12 mouse cellular contexts compared by ENCODE assay signal in the genomic region with DNA sequence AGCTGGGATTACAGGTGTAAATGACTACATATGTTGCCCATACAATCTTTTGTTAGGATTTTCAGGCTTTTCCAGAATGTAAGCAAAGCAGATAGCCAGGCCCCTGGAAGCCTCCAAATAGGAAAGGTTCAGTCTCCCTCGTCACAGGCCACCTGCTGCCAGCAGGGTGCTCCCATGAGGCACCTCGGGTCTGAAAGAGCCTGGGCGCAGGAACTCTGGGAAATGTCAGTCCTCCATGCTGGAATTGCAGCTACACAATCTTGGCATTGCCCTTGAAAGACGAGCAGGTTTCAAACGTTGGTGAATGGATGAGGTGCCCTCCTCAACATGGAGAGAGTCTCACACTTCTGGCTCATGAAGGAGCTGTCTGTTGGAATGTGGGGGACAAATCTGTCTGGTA. TPM values are rescaled to one million over a fixed set of nuclear protein-coding genes. Genes with fewer than 3 reads are reported as not detected.
DNase-seq lines count a peak whose midpoint lies in the region; ATAC-seq lines count a peak whose summit lies in the region.
"Had no signal": no experiment of that assay in that cellular context is flagged by ENCODE, and none has a peak within 500 bp of the region (broad histone marks: within the 10 kb centered on the region; RNA-seq: fewer than 3 reads in every experiment).

No protein-coding gene starts in this region.

- no peaks in the 10 kb centered on the region for H3K4me1 ChIP-seq in intestine, embryonic 16.5 days (ENCODE audit: control insufficient read depth, insufficient read depth, low read length)
- H3K4me1 ChIP-seq in intestine, embryonic 15.5 days (replicated peaks) = no peaks in the 10 kb centered on the region

- no peak overlapping the region for H3K4me3 ChIP-seq in intestine, embryonic 16.5 days (ENCODE audit: low read length)
- no peak overlapping the region for H3K4me3 ChIP-seq in intestine, embryonic 15.5 days (replicated peaks)
- H3K4me3 ChIP-seq: heart, embryonic 12.5 days had no signal

- no peak overlapping the region for H3K9ac ChIP-seq in intestine, embryonic 16.5 days (ENCODE audit: low read depth, low read length)
- H3K9ac ChIP-seq in intestine, embryonic 15.5 days = no peak overlapping the region
- H3K9ac ChIP-seq: heart, embryonic 12.5 days had no signal

- no peaks in the 10 kb centered on the region for H3K9me3 ChIP-seq in intestine, embryonic 16.5 days (ENCODE audit: control insufficient read depth, low read length)
- no peaks in the 10 kb centered on the region for H3K9me3 ChIP-seq in intestine, embryonic 15.5 days
- H3K9me3 ChIP-seq: G1E had no signal

- peaks cover 17% of the 10 kb centered on the region for H3K36me3 ChIP-seq in intestine, embryonic 16.5 days (ENCODE audit: control insufficient read depth, insufficient read depth, low read length)
- H3K36me3 ChIP-seq in intestine, embryonic 15.5 days = peaks cover 20% of the 10 kb centered on the region

- no peaks in the 10 kb centered on the region for H3K27me3 ChIP-seq in intestine, embryonic 16.5 days (replicated peaks; ENCODE audit: control insufficient read depth, insufficient read depth, low read length)
- no peaks in the 10 kb centered on the region for H3K27me3 ChIP-seq in intestine, embryonic 15.5 days (replicated peaks)

- WGBS in intestine, embryonic 16.5 days = 40% methylated on average over 5 of the region's 5 CpGs
- WGBS in intestine, embryonic 15.5 days = 37% methylated on average over 5 of the region's 5 CpGs

- peak; percentile 27 for DNase-seq in lung, postnatal 36 days
- DNase-seq in lung, postnatal 10 days = no peak
- DNase-seq in kidney, adult 9 months = peak; percentile 65
- peak; percentile 45 for DNase-seq in right cerebral cortex, postnatal 25 days
- DNase-seq in urinary bladder, adult 2 months (ENCODE audit: low spot score) = no peak
- DNase-seq: thymus, adult 18-20 months had no signal

- no peak overlapping the region for H3K4me2 ChIP-seq in intestine, embryonic 16.5 days (ENCODE audit: low read depth, low read length)
- H3K4me2 ChIP-seq in intestine, embryonic 15.5 days (replicated peaks) = no peak overlapping the region
- H3K4me2 ChIP-seq: heart, embryonic 12.5 days had no signal

- no peak overlapping the region for H3K27ac ChIP-seq in intestine, embryonic 16.5 days (ENCODE audit: low read length)
- H3K27ac ChIP-seq in intestine, embryonic 15.5 days = no peak overlapping the region

- peak; percentile 32; the same call in 1 of the 2 replicates for ATAC-seq in intestine, embryonic 16.5 days
- ATAC-seq in intestine, embryonic 15.5 days = no peak

RNA-seq across cellular contexts. Expression of a gene that starts 7.7 kb away (rescaled TPM):
- 3.3 and 4.1 TPM in 2 replicates for polyA plus RNA-seq in intestine, embryonic 16.5 days (2015; fragmentation: Nextera tagmentation; extraction: Ambion mirVana)
- polyA plus RNA-seq in intestine, embryonic 15.5 days (2015; fragmentation: Nextera tagmentation; extraction: Ambion mirVana) = 5.3 and 5.7 TPM in 2 replicates
- 10.8 and 12.4 TPM in 2 replicates for polyA plus RNA-seq in urinary bladder, adult 2 months (2012; rRNA removed)

RNA-seq across cellular contexts. Expression of a gene that starts 7.8 kb away (rescaled TPM):
- 0.16 TPM in 1 of 2 replicates, not detected in the other for polyA plus RNA-seq in intestine, embryonic 16.5 days (2015; fragmentation: Nextera tagmentation; extraction: Ambion mirVana)
- not detected in 2 replicates for polyA plus RNA-seq in intestine, embryonic 15.5 days (2015; fragmentation: Nextera tagmentation; extraction: Ambion mirVana)
- 0.10 and 0.21 TPM in 2 replicates for polyA plus RNA-seq in urinary bladder, adult 2 months (2012; rRNA removed)
- polyA plus RNA-seq: G1E; heart, embryonic 12.5 days; neural tube, embryonic 14.5 days had no signal

RNA-seq across cellular contexts. Expression of a gene that starts 7.9 kb away (rescaled TPM):
- 79.8 and 88.1 TPM in 2 replicates for polyA plus RNA-seq in intestine, embryonic 16.5 days (2015; fragmentation: Nextera tagmentation; extraction: Ambion mirVana)
- 79.9 and 101 TPM in 2 replicates for polyA plus RNA-seq in intestine, embryonic 15.5 days (2015; fragmentation: Nextera tagmentation; extraction: Ambion mirVana)
- 32.5 and 33.5 TPM in 2 replicates for polyA plus RNA-seq in urinary bladder, adult 2 months (2012; rRNA removed)

RNA-seq across cellular contexts. Expression of a gene that starts 25.9 kb away (rescaled TPM):
- 0.13 and 0.20 TPM in 2 replicates for polyA plus RNA-seq in intestine, embryonic 16.5 days (2015; fragmentation: Nextera tagmentation; extraction: Ambion mirVana)
- polyA plus RNA-seq in intestine, embryonic 15.5 days (2015; fragmentation: Nextera tagmentation; extraction: Ambion mirVana) = 0.14 and 0.24 TPM in 2 replicates
- not detected in 2 replicates for polyA plus RNA-seq in urinary bladder, adult 2 months (2012; rRNA removed)
- polyA plus RNA-seq: G1E; spleen, adult 2 months had no signal

RNA-seq across cellular contexts. Expression of a gene that starts 31.3 kb away (rescaled TPM):
- polyA plus RNA-seq in intestine, embryonic 16.5 days (2015; fragmentation: Nextera tagmentation; extraction: Ambion mirVana) = 26.3 and 26.6 TPM in 2 replicates
- 32.0 and 36.6 TPM in 2 replicates for polyA plus RNA-seq in intestine, embryonic 15.5 days (2015; fragmentation: Nextera tagmentation; extraction: Ambion mirVana)
- polyA plus RNA-seq in urinary bladder, adult 2 months (2012; rRNA removed) = 10.0 and 10.7 TPM in 2 replicates

Comparison
In these comparisons a context has a peak if more than half of its experiments do, and no peak if none do; other contexts are left out.
1. DNase-seq: peak in lung, postnatal 36 days (single experiment), kidney, adult 9 months (single experiment) and right cerebral cortex, postnatal 25 days (single experiment); none in lung, postnatal 10 days (single experiment) and urinary bladder, adult 2 months (single experiment).